Mouse (Mus musculus) adrenal gland, postnatal 14 days (tissue): Measurements from ENCODE around the gene Itpr1. TPM values are rescaled to one million over a fixed set of nuclear protein-coding genes. Genes with fewer than 3 reads are reported as not detected.

ENCODE experiments used
- DNase-seq: peaks from one replicate; pipeline ENCODE4 v3.0.0; 2021; ENCODE audit warnings: mixed read lengths
- long read RNA-seq, 2 experiments: library from polyadenylated mRNA; stranded (forward); transcript quantifications; one replicate each; pipeline ENCODE4 v2.0.0; 2021
- total RNA-seq: library from RNA; stranded (reverse); gene quantifications from 2 replicates; pipeline ENCODE4 v1.2.3, GENCODE M21; 2021

The Itpr1 gene
- total RNA-seq, result 121 and 125 TPM in 2 replicates
- long read RNA-seq, experiment 1, partial matches to known transcripts, result 16 of 26 reads
- long read RNA-seq, experiment 1, other reads (novel, unspliced or antisense), result 10 of 26 reads
- long read RNA-seq, experiment 2, full-length matches to known transcripts, result 1 of 17 reads
- long read RNA-seq, experiment 2, partial matches to known transcripts, result 11 of 17 reads
- long read RNA-seq, experiment 2, other reads (novel, unspliced or antisense), result 5 of 17 reads

DNA sequence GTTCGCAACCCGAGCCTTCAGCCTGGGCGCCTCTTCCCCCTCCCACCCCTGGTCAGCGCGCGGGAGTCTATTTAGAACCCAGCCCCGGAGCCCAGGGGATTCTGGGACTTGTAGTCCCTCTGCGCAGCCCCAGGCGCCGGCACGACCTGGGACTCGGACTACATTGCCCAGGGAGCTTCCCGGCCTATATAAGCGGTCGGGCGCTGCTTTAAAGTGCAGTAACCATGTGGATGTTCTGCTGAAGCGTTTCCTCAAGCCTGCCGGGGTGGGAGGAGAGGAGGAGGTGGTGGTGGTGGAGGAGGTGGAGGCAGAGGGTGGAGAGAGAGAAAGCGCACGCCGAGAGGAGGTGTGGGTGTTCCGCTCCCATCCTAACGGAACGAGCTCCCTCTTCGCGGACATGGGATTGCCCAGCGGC, at the start of gene Itpr1:
TSS of gene Itpr1 (plus strand) at position 216 of the 415 bp plus-strand sequence.
- DNase-seq, result peak; percentile 99

DNA sequence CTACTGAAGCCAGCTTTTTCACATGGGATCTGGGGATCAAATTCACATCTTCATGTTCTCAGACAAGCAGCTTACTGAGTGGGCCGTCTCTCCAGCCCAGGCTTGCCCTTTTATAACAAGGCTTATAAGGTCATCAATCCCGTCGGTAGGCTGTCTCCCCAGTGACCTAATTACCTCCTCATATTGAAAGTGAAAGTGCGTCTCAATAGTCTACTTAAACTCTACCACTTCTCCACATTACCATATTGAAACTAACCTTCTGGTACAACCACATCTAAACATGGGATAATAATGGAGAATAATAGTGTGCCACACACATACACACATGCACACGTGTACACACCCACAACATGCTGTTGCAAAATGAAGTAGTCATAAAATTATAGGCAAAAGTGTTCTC, 48.0 kb upstream of the Itpr1 start:
- no peak for DNase-seq

DNA sequence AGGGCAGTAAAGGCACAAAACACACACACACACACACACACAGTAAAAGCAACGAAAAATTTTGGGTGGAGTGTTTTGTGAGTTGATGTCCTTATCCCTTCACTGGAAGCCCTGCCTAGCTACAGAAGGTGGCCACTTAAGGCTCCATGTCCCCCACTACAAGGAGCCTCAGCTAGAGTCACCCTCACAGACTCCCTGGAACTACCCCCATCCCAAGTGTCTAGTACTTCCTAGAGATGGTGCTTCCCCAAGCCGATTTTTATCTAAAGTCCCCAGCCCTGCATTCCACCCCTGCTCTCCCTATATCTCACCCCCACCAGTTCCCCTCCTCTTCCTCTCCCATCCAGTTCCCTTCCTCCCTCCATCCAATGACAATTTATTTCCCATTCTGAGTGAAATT, 47.3 kb upstream of the Itpr1 start:
- no peak for DNase-seq

DNA sequence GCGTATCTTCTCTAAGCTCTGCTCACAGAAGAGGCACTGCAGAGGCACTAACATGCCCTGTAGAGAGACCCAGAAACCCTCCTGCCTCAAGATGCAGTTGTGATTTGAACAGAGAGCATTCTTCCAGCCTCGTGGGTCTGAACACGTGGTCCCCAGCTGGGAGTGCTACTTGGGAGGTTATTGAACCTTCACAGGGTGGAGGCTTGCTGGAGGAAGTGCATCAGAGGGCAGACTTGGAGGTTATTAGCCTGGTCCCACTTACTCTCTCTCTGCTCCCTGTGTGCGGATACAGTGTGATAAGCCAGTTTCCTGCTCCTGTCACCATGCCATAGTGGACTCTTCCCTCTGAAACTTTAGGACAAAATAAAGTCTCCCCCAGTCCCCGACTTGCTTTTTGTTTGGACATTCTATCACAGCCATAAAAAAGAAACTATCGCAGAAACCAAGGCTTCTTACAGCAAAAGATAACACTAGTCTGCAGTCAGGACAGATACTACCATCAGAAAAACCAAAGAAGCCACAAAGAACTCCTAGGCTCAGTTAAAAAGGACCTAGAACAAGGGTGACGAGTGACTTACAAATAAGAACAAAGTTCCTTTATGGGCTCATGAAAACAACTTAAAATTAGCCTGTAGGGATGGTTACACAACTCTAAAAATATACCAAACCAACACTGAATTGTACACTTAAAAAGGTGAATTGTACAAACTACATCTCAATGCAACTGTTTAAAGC, 44.8 kb upstream of the Itpr1 start:
- DNase-seq, result no peak

DNA sequence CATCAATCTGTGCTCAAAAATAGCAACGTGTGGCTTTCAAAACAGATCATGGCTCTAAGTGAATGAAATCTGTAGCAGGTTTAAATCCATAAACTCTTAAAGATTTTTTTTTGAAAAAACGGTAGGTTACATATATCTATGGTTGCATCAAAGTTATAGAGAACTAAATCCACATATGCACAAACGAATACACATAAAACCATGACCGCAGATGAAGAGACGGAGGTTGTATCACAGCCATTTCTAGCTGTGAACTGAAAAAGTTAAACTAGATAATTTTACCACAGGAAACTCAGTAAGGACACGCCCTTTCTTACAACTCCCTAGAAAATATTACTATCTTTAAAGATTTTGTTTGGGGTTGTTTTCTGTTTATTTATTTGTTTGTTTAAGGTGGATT, 44.2 kb upstream of the Itpr1 start:
- DNase-seq, result no peak

DNA sequence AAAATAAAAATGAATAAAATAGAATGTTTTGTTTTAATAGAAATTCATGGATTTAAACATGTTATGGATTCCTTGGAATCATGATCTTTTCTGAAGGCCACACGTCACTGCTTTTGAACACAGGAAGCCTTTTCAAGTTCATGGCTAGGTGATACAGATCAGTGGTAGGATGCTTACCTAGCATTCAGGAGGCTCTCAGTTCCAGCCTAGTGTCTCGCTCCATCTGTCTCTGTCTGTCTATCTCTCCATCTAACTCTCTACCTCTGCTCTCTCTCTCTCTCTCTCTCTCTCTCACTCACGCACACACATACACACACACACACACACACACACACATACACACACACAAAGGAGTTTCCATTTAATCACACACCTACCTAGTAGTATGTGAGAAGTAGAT, 43.4 kb upstream of the Itpr1 start:
- no peak for DNase-seq

DNA sequence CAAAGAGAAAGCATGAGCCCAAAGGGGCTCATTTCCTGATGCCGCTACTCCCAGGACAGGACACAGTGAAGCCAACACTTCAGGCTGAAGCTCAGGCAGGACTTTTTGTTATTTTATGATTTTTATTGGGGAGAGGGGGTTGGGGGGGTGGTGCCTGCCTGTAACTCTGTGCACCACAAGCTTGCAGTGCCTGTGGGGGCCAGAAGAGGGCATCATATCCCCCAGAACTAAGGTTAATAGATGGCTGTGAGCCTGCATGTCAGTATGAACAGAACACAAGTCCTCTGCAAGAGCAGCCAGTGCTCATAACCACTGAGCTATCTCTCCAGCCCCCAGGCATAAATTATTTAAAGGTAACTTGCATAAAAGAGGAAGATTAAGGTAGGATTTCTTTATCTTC, 40.7 kb upstream of the Itpr1 start:
- DNase-seq, result no peak

DNA sequence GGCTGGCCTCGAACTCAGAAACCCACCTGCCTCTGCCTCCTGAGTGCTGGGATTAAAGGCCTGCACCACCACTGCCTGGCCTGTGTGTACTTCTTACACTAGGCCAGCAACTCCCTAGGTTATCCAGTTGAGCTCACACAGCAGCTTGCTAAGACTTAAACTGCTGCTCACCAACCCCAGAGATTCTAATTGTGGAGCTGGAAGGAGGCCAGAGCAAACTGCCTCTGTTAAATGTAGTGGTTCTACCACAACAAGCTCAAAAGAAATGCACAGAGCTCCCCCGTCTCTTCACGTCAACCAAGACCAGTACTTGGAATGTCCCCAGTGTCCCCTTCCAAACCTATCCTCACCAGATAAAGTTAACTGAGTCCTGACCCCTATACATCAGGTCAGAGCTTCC, 38.7 kb upstream of the Itpr1 start:
- no peak for DNase-seq

DNA sequence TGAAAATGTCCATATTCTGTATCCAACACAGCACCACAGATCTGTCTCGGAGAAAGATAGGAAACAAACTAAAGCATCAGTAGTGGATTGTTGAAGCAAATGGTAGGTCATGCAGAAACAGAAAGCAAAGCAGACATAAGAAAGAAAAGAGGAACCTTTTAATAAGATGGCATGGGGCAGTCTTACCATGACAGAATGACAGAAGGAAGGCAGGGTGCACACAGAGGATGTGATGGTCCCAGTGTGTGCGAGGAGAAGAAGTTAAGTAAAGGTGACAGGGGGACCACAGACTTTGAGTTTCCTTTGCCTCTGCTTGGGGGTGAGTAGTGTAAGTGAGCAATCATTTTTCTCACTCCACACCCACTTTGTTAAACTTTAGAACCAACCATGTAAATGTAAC, 33.8 kb upstream of the Itpr1 start:
- DNase-seq, result no peak

DNA sequence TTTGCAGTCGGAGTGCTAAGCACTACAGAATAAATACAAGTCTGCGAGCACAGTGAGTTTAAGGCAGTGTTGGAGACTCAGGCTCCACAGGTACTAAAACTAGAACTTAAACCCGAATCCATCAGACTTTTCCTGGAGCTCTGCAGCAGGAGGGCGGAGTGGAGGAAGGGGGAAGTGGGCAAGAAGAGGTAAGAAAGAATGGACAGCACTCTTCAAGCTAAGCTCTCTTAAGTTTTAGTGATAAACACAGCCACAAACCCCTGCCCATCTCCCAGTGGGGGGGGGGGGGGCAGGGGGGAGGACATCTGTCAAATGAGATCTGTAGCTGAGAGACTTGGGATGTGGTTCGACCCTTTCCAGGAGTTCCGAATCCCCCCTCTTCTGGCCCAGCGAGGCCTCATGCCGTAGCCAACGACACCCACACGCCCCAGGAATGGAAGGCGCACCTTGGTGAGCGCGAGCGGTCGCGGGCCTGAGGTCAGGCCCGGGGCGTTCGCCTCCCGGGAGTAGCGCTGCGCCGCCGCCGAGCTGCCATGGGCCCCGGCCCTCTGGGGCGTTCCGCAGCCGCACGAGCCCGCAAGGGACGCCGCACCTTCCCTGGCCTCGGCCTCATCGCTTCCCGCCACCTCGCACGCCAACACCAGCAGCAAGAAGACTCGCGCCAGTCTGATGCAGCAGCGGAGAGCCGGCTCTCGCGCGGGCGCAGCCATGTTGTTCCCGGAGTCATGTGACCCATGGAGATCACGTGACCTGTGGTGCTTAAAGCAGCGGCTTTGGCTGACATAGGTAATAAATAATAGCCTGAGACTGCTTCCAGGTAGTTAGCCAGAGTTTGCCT, 27.8 kb upstream of the Itpr1 start, which contains the start of gene Sumf1:
TSS of gene Sumf1 (minus strand) at position 736 of the 838 bp plus-strand sequence.
- DNase-seq, result peak; percentile 93

DNA sequence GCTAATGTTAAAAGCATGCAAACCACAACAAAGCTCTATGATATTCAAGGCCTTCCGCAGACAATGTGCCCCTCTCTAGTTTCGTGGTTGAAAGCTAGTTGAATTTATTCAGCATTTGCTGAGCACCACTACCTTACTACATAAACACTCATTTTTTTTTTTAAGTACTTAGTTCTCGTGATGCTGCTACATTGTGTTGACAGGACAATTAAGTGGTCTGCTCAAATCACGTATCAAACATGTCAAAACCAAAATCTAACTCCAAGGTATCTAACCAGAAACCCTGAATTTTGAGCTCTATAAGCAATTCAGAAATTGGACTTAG, 27.2 kb upstream of the Itpr1 start:
- no peak for DNase-seq

DNA sequence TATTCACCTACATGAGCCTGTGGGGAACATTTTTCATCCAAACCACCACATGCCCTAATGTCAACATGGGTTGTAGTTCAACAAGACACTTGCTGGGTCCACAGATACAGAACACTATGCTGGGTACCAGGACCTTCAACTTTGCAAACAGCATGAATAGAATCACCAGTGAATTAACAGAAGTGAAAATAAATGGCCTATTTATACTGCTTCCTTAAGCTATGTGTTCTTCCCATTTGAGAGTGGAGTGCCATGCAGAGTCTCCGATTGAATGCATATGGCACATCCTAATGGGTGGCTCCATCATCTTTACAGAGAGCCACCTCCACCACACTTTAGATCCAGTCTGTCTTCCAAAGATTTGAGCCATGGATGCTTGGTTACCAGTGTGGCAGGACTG, 22.2 kb upstream of the Itpr1 start:
- no peak for DNase-seq

DNA sequence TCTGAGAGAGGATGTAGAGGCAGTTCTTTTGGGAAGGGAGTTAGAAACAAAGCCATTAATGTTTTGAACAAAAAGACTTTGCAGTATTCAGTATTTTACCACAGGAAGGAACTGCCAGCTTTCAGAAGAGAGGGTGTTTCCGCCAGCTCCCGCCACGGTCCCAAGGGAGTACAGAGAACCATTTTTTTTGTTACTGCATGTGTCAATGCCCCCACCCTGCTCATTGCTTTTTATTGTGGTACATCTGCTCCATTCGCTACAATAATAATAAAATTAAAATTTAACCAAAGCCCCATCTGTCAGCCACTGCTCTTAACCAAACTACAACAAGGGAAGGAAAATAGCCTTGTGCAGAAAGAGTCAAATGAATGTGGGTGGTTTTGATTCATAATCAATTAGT, 20.3 kb upstream of the Itpr1 start:
- DNase-seq, result peak; percentile 25

DNA sequence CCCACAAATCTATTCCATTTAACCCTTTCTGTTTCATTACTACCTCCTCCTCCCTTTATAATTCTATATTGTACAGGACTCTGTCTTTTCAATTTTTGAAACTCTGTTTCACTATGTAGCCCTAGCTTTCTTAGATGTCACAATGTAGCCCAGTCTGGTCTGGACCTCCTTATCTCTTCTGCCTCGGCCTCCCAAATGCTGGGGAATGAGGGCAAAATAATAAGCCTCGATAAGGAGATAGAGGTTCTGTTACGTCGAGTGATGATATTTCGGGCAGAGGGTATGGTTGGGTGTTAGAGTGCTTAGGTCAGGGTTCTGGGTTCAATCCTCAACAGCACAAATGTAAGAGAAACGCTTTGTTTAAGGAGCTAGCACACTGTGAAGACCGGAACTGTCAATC, 16.2 kb upstream of the Itpr1 start:
- no peak for DNase-seq

DNA sequence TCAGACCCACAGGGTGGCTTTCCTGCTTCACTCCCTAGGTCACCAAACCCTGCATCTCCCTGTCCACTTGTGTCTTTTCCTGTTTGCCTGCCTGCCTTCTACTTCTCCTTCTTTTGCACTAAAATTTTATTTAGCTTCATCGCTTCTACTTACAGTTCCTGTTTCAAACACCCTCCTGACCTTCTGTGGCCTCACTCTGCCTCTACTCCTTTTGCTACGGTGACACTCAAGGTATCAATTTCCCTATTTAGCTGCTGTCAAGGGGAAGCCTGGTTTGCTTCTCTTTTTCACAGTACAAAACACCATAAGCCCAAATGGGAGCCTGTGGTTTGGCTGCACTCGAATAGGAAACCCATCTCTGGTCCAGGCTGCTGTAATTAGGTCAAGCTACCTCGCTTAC, 15.8 kb upstream of the Itpr1 start:
- no peak for DNase-seq

DNA sequence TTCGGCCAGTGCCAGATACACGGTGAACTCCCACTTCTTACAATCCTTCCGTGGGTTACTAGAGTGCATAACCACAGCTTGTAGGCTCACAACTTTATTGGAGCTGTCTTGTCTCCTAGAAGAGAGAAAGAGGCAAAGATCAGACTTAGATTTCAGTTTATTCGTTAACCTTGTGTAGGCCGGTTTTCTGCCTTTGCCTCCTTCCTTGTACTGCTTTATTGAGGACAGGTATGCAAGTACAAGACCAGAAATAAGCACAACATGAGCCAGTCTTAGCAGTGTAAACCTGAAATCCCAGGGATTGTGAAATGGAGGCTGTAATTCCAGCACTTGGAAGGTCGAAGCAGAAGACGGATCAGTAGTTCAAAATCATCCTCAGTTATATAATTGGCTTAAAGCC, 14.6 kb upstream of the Itpr1 start:
- no peak for DNase-seq

DNA sequence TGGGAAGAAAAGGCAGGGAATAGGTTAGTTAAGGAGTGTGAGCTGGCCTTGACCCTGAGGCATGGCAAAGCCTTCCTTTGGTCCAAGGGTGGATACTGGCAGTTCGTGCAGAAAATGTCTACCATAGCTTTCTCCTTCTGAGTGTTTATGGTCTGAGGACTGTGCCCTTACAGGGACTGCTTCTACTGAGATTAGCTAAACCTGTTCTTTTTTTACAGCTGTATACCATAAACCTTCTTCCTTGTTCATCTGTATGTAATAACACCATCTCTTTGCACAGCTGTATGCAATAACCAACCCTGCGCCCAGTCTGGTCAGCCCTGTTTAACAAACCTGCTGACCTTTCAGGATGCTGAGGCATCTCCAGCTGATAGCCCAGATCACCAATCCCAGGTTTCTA, 8.6 kb upstream of the Itpr1 start:
- no peak for DNase-seq

DNA sequence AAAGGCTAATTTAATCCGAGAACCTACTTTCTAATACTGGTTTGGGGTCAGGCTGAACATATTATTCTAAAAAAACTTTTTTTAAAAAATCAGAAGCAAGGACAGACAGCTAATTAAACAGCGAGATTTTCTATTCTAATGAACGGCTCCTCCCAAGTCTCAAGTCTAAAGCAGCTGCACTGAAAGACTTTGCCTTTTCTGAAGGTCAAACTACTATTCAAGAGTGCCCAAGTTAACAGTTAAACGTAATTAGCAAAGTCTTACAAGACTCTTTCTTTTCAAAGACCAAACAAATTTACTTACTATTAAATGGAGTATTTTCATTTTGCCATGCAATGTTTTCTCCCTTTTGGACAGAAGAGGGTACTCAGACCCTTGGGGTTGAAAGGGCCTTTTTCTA, 6.8 kb upstream of the Itpr1 start:
- DNase-seq, result no peak

DNA sequence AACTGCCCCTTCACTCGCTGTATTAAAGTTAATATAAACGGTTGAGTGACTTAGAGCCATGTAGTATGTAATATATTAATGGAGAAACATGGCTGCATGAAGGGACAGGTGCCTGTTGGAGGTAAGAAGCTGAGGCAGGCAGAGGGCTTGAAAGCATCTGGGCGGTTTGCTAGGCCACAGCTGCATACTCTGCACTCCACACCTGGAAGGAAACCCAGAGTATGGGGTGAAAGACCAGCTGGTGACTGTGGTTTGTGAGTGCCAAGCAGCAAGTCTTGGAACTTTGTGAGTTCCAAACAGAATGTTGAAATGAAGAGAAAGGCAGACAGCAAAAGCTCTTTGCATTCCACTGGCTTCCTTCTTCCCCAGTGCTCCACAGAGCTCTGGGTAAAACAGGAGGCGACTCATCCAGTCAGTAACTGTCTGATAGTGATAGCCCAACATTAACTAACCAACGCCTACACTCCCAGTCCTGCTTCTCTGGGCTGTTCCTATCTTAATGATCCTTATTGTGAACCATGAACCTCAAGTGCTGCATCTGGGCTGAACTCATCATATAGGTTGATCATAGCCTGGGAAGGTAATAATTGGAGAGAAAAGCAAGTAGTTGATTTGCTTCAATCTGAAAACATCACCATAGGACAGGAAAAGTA, 5.9 kb upstream of the Itpr1 start:
- no peak for DNase-seq

DNA sequence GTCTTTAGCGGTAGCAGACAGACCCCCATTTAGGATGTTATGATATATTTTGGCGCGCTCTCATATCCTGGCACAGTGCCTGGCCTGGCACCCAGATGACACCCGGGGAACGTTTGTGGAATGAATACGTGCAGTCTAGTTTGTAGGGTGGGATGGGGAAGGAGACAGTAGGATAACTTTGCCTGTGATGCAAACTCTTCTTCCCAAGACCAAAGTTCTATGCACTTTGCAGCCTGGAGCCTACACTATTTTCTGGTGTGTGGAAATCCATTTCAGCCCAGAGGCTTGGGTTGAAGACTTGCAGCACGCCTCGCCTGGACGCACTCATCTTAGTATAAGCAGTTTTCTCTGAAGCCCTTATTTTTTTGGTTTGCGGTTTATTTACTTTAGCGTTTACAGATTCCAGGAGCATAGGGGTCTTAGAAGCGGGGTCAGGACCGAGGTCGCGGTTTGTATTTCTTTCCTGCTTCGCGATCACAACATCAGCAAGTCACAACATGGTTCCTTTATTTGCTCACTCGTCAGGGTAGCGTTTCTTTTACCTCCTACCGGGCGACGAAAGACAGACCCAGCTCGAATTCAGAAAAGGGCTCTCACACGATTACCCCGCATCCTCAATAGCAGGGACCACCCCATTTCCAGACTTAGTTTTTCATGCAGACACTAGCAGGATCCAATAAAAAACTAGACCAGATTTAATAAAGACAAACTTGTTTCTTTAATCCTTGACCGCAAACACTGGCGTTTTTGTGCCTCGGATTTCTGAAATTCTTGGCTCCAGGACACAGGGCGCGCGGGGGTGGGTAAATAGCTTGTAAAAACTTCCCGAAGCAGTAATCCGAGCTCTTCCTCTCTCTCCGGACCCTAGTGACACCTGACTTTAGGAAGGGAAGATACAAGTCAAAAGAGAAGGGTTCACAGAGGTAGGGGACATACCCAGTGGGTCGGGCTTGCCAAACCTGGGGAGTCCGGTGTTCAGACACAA, 708 bp upstream of the Itpr1 start:
- peak; percentile 44 for DNase-seq

DNA sequence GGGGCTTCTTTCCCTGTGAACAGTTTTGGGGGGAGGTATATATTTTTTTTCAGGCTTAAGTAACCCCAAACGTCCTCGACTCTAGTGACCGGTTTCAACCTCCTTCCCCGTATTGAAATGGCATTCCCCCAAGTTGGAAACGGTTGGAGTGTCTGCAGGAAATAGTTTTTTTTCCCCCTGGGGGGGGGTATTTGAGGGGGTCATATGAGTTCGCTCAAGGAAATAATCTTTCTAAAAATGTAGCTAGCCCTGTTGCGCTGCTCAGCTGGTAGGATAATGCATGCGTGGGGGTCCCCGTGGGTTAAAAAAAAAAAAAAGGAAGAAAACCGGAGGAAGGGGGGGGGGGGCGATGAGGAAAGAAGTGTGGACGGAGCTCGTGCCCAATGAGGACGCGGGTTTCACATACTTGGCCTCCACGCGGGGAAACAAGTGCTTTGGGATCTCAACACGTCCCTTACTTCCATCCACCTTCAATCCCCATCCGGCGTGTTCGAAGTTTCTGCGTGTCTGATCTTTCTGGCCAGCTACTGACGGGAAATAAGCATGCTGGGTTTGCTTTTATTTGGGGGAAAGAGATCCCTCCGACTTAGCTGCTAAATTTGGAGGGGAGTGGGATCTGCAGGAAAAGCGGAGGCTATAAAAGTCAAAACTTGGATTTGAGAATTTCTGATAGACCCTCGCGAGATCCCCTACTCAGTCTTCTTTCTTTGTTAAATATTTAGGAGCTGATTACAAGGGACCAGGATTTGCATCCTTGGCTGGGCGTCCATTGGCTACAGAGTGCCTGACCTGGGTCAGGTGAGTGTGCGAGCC, 791 bp downstream of the Itpr1 start:
- peak; percentile 58 for DNase-seq
